Mouse (Mus musculus): ENCODE data around the gene Pla2g15.

The Pla2g15 gene

GRCm38 (mm10) chr8:106136156-106137130 lies 13.8 kb upstream of the Pla2g15 start, which contains the start of gene Esrp2:
TSS of gene Esrp2 (minus strand) at chr8:106136974.
- DNase-seq: no peak

- DNase-seq: no peak
Observed at GRCm38 (mm10) chr8:106137218-106137905, 12.8 kb upstream of the Pla2g15 start.

GRCm38 (mm10) chr8:106137906-106138477 lies 12.2 kb upstream of the Pla2g15 start:
- no peak for DNase-seq

- no peak for DNase-seq
Observed at GRCm38 (mm10) chr8:106138616-106139015, 11.6 kb upstream of the Pla2g15 start.

GRCm38 (mm10) chr8:106140191-106140590 lies 10.0 kb upstream of the Pla2g15 start:
- no peak for DNase-seq

- peak; percentile 64 for DNase-seq
Observed at GRCm38 (mm10) chr8:106140769-106141168, 9.4 kb upstream of the Pla2g15 start.

- no peak for DNase-seq
Observed at GRCm38 (mm10) chr8:106145331-106145730, 4.9 kb upstream of the Pla2g15 start.

- no peak for DNase-seq
Observed at GRCm38 (mm10) chr8:106146014-106146413, 4.2 kb upstream of the Pla2g15 start.

GRCm38 (mm10) chr8:106147868-106148565 lies 2.2 kb upstream of the Pla2g15 start:
- DNase-seq: no peak

- DNase-seq: no peak
Observed at GRCm38 (mm10) chr8:106149025-106149424, 1.2 kb upstream of the Pla2g15 start.

- no peak for DNase-seq
Observed at GRCm38 (mm10) chr8:106150653-106151000, 428 bp downstream of the Pla2g15 start.

- DNase-seq: no peak
Observed at GRCm38 (mm10) chr8:106151041-106151440, 842 bp downstream of the Pla2g15 start.

- DNase-seq: no peak
Observed at GRCm38 (mm10) chr8:106152876-106153275, 2.7 kb downstream of the Pla2g15 start.

GRCm38 (mm10) chr8:106157419-106157818 lies 7.2 kb downstream of the Pla2g15 start:
- no peak for DNase-seq

GRCm38 (mm10) chr8:106158381-106158780 lies 8.2 kb downstream of the Pla2g15 start:
- no peak for DNase-seq

- no peak for DNase-seq
Observed at GRCm38 (mm10) chr8:106159876-106160275, 9.7 kb downstream of the Pla2g15 start.

GRCm38 (mm10) chr8:106163251-106163650 lies 13.1 kb downstream of the Pla2g15 start:
- no peak for DNase-seq

GRCm38 (mm10) chr8:106165460-106165859 lies 15.3 kb downstream of the Pla2g15 start:
- DNase-seq: peak; percentile 62

GRCm38 (mm10) chr8:106168356-106169016 lies 18.3 kb downstream of the Pla2g15 start, which contains the start of gene Slc7a6:
TSS of gene Slc7a6 (plus strand) at chr8:106168857.
- DNase-seq: peak; percentile 85

GRCm38 (mm10) chr8:106169017-106169933 lies 19.1 kb downstream of the Pla2g15 start:
- DNase-seq: peak; percentile 52

- no peak for DNase-seq
Observed at GRCm38 (mm10) chr8:106169934-106170480, 19.8 kb downstream of the Pla2g15 start.
